Mouse (Mus musculus) kidney, postnatal 0 days (tissue): ENCODE results near the gene Tarbp1. TPM values are rescaled to one million over a fixed set of nuclear protein-coding genes. Genes with fewer than 3 reads are reported as not detected.
"Not testable (repeated sequence)": the region's sequence is repeated elsewhere in the genome, so short reads cannot be mapped to it uniquely, and the experiment has no call there.

Source experiments
- ATAC-seq: fragments of 200-750 bp; cut with Nextera tagmentation; replicated peaks from 2 replicates; pipeline ENCODE4 v1.8.0; 2017; ENCODE audit warnings: low read depth, moderate number of reproducible peaks, moderate TSS enrichment, moderate library complexity; ENCODE audit not compliant: low FRiP score
- DNase-seq: peaks from one replicate; pipeline ENCODE4 v3.0.0-alpha.2; 2016; ENCODE audit warnings: low spot score
- H3K27ac ChIP-seq: fragments of 300-500 bp; sonication (generic); 2 replicates; pipeline ENCODE4 v1.5.1; 2014; ENCODE audit warnings: mild to moderate bottlenecking
- H3K27me3 ChIP-seq: fragments of 300-500 bp; sonication (generic); 2 replicates; pipeline ENCODE4 v1.6.1; 2014; ENCODE audit warnings: low read length, mixed read lengths; ENCODE audit not compliant: insufficient read depth
- H3K36me3 ChIP-seq: fragments of 300-500 bp; sonication (generic); 2 replicates; pipeline ENCODE4 v1.6.1; 2014; ENCODE audit warnings: low read length, mixed read lengths; ENCODE audit not compliant: insufficient read depth
- H3K4me1 ChIP-seq: fragments of 300-500 bp; sonication (generic); replicated peaks from 2 replicates; pipeline ENCODE4 v1.6.1; 2014; ENCODE audit warnings: antibody characterized with exemption, low read length, mixed read lengths; ENCODE audit not compliant: insufficient read depth
- H3K4me2 ChIP-seq: fragments of 300-500 bp; sonication (generic); 2 replicates; pipeline ENCODE4 v1.6.1; 2014; ENCODE audit warnings: mild to moderate bottlenecking, low read length, moderate library complexity, mixed read lengths
- H3K4me3 ChIP-seq: fragments of 300-500 bp; sonication (generic); replicated peaks from 2 replicates; pipeline ENCODE4 v1.5.1; 2014; ENCODE audit warnings: low read depth, low read length
- H3K9ac ChIP-seq: fragments of 300-500 bp; sonication (generic); 2 replicates; pipeline ENCODE4 v1.6.1; 2014; ENCODE audit warnings: low read depth, low read length
- H3K9me3 ChIP-seq: fragments of 300-500 bp; sonication (generic); replicated peaks from 2 replicates; pipeline ENCODE4 v1.6.1; 2016; ENCODE audit warnings: low read length, inconsistent platforms, mixed read lengths
- CTCF ChIP-seq: IDR thresholded peaks from 2 replicates; pipeline ENCODE4 v1.5.1; 2016; ENCODE audit warnings: antibody characterized with exemption, low read depth, mild to moderate bottlenecking, moderate library complexity
- WGBS: fragments of 180-500 bp; shearing (Covaris S2); extraction: QIAGEN DNeasy Blood & Tissue Kit; methylation state at CpG from one replicate; pipeline ENCODE4 v1.1.7; 2014; 5-methylcytosine and 5-hydroxymethylcytosine counted together
- polyA plus RNA-seq: library from polyadenylated mRNA; unstranded; fragments of >200 nt; fragmentation: Nextera tagmentation; extraction: Ambion mirVana; gene quantifications from 2 replicates; pipeline ENCODE4 v1.2.1, GENCODE M21; 2015

The Tarbp1 gene
- polyA plus RNA-seq, 1 experiment from 2014 or later, result 3.3 TPM

DNA sequence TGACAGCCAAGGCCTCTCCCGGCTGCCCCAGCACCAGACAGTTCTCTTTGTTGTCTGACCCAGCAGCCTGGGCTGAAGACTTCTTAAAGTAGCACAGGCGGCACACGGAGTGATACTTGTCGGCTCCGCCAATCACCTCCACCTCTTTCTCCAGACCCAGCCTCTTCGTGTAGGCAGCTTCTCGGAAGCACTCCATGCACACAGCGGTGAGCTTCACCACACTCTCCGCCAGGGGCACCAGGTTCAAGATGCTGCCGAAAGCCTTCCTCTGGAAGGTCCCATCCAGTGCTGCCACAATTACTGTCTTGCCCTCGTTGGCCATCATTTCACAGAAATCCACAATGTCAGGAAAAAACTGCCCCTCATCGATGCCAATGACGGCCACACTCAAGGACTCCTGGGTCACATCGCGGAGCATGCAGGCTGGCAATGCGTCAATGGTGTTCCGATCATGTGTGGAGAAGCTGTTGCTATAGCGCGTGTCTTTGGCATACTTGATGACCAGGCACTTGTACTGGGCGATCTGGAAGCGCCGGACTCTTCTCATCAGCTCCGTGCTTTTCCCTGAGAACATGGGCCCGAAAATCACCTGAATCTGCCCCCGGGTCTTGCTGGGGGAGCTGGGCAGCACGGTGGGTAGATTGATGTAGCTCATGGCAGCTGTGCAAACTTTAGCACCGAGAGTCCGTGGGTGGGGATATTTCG lies 1.4 kb upstream of the Tarbp1 start:
- H3K9ac ChIP-seq, H3K4me1 ChIP-seq, H3K4me2 ChIP-seq, H3K9me3 ChIP-seq, H3K4me3 ChIP-seq, DNase-seq, H3K36me3 ChIP-seq, H3K27me3 ChIP-seq, H3K27ac ChIP-seq: not testable (repeated sequence)
- TF ChIP-seq CTCF, result peak; percentile 29
- 0 out of 2 replicates have a peak, but pooled peaks have one; percentile 15 for ATAC-seq
- WGBS, result 48% methylated on average over 29 of the region's 29 CpGs

DNA sequence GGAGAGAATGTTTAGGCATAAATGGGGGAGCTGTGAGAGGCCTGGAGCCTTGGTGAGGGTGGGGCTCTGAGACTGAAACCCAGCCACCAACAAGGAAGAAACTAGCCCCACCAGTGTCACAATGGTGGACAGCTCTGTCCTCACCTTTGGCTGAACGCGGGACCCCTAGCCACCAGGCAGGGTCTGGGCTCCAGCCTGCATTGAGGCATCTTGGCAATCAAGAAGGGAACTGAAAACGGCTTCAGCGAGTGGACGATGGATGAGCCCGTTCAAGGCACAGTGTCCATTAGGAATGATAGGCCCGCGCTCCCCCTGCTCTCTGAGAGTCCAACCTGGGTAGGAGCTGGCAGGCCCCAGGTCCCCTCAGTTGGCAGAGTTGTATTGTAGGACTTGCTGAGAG lies 873 bp upstream of the Tarbp1 start:
- not testable (repeated sequence) for H3K4me3 ChIP-seq, ATAC-seq, H3K4me2 ChIP-seq, H3K9ac ChIP-seq, H3K9me3 ChIP-seq, H3K27me3 ChIP-seq, H3K4me1 ChIP-seq, H3K36me3 ChIP-seq, DNase-seq, H3K27ac ChIP-seq
- 58% methylated on average over 8 of the region's 8 CpGs for WGBS

DNA sequence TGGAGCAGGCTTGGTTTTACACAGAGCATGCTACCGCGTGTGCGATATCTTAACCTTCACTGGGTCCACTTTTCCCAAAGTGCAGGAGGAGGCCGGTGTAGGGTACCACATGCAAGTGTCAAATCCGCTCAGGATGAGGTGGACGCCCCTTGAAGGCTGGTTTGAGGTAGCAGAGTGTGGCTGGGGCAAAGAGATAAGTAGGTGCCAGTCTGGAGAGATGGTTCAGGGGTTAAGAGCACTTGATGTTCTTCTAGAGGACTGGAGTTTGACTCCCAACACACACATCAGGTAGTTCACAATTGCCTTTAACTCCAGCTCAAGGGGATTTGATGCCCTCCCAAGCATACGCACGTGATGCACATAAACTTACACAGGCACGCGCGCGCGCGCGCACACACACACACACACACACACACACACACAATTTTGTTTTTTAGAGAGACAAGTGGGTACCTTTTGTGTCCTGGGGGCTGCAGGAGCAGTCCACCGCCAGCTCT lies 1.0 kb downstream of the Tarbp1 start:
- Histone ChIP-seq H3K27ac (no peak overlapping the region), H3K9ac (peak overlapping the region; percentile 77)
- WGBS, result 13% methylated on average over 16 of the region's 16 CpGs

DNA sequence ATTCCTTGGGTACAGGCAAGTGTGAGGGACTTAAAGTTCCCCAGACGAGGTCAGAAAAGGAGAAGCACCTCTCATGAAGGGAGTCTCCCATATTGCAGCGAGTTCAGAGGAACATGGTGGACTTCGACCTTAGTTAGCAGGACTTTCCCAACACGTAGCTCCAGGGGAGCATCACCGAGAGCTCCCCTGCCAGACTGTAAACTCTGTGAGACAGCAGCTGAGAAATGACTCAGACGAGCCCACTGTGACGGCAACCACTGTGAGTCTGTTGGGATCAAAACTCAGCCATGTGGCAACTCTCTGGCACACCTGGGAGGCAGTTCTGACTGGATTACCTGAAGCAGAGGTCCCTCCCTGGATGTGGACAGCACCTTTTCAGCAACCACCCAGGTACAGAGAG lies 10.8 kb downstream of the Tarbp1 start:
- Histone ChIP-seq H3K27me3 (no peaks in the 10 kb centered on the region), H3K4me3 (no peak overlapping the region), H3K27ac (no peak overlapping the region), H3K4me2 (no peak overlapping the region), H3K9ac (no peak overlapping the region), H3K36me3 (peaks cover 20% of the 10 kb centered on the region), H3K9me3 (no peaks in the 10 kb centered on the region), H3K4me1 (no peaks in the 10 kb centered on the region)
- ATAC-seq (no peak; the same call in 1 of the 2 replicates), DNase-seq (no peak)
- TF ChIP-seq CTCF, result no peak
- WGBS, result 75% methylated on average over 7 of the region's 7 CpGs

More for the DNA sequence above, 1.0 kb downstream of the Tarbp1 start:
- TF ChIP-seq CTCF, result no peak
- H3K9me3 ChIP-seq, result no peaks in the 10 kb centered on the region
- no peaks in the 10 kb centered on the region for H3K27me3 ChIP-seq
- ATAC-seq, result no peak
- 0 out of 2 replicates have a peak, but pooled peaks cover 12% of the 10 kb centered on the region for H3K36me3 ChIP-seq
- H3K4me2 ChIP-seq, result peak overlapping the region; percentile 91
- H3K4me3 ChIP-seq, result peak overlapping the region; percentile 81
- H3K4me1 ChIP-seq, result 0 out of 2 replicates have a peak, but pooled peaks cover 8% of the 10 kb centered on the region
- no peak for DNase-seq

DNA sequence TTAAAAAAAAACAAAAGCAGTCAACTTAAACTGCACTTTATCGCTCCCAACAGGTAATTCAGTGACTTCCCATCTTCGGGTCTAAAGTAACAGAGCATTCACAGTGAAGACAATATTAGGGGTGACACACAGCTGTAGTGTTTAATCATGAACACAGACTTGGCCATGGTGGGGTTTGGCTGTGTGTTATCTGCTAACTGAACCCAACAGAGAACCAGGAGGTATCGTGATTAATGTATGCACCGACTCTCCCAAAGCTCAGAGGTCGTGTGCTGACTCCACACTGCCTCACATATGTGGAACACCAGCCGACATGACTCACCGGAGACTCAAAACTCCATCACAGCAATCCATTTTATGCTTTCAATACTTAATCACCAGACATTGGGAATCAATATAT lies 13.1 kb downstream of the Tarbp1 start:
- no peak for DNase-seq
- Histone ChIP-seq H3K4me3 (no peak overlapping the region), H3K9ac (no peak overlapping the region), H3K4me2 (no peak overlapping the region), H3K9me3 (no peaks in the 10 kb centered on the region), H3K36me3 (peaks cover 35% of the 10 kb centered on the region), H3K27ac (no peak overlapping the region), H3K27me3 (no peaks in the 10 kb centered on the region), H3K4me1 (no peaks in the 10 kb centered on the region)
- 52% methylated on average over 7 of the region's 7 CpGs for WGBS
- TF ChIP-seq CTCF, result no peak
- ATAC-seq, result no peak

DNA sequence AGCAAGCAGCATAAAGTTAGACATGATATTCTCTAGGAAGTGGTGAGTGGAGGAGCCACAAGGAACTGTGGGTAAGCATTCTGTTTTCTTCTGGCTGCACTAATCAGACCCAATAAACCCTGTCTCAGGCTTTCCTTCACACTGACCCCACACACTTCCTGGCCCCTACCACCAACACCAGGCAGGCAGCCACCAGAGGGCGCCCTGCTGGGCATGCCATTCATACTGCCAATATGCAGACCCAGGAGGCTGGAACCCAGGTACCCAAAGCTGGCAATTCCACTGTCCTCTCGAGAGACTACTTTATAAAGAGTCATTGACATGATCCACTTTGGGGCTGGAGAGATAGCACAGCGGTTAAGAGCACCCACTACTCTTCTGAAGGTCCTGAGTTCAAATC lies 14.6 kb downstream of the Tarbp1 start:
- ATAC-seq (no peak), DNase-seq (no peak)
- no peak overlapping the region for H3K4me2 ChIP-seq
- TF ChIP-seq CTCF, result peak; percentile 66
- no peak overlapping the region for H3K4me3 ChIP-seq
- H3K36me3 ChIP-seq, result peaks cover 35% of the 10 kb centered on the region
- H3K27ac ChIP-seq, result no peak overlapping the region
- H3K9me3 ChIP-seq, result no peaks in the 10 kb centered on the region
- H3K4me1 ChIP-seq, result no peaks in the 10 kb centered on the region
- no peak overlapping the region for H3K9ac ChIP-seq
- WGBS, result 72% methylated on average over 3 of the region's 3 CpGs
- no peaks in the 10 kb centered on the region for H3K27me3 ChIP-seq
